Mouse (Mus musculus): ENCODE measurements around the gene Zcchc24. TPM values are rescaled to one million over a fixed set of nuclear protein-coding genes. Genes with fewer than 3 reads are reported as not detected.

The Zcchc24 gene
- total and polyA plus RNA-seq, 2 experiments from 2014 or later, result 20.4 to 39.3 TPM

DNA sequence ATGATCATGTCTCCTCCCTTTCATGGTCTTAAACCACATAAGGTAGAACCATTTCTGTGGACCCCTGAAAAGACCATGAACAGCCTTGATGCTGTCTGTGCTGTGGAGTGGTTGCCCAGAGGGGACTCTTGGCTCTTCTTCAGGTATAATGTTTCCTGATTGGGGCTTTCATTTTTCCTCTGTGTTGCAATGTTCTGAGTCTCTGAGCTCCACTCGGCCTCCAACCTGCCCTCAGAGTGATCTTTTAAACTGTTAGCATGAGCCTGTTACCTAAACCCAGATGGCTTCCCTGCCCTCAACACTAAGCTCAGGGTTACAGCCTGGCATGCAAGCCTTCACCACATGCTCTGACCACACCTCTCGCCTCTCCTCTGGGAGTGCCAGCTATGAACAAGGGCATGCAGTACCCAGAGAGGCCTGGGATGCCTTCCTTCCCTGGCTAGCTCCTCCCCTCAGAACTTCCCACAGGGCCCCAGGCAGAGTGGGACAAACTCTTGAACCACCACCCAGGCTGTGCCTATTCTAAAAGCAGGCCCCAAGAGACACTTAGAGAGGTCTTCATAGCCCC lies 18.3 kb downstream of the Zcchc24 start:
- no peaks in the 10 kb centered on the region for H3K27me3 ChIP-seq (ENCODE audit: insufficient read depth, low read length)
- DNase-seq (ENCODE audit: low spot score) (no peak), ATAC-seq (no peak)
- no peaks in the 10 kb centered on the region for H3K36me3 ChIP-seq (ENCODE audit: insufficient read depth, low read length)
- 87% methylated on average over 2 of the region's 2 CpGs for WGBS
- H3K4me2 ChIP-seq (ENCODE audit: low read depth, low read length), result no peak overlapping the region
- no peak overlapping the region for H3K27ac ChIP-seq
- H3K9ac ChIP-seq (replicated peaks; ENCODE audit: low read length), result no peak overlapping the region
- peaks cover 11% of the 10 kb centered on the region; the same call in 1 of the 2 replicates for H3K4me1 ChIP-seq (ENCODE audit: insufficient read depth, low read length)
- no peak overlapping the region for H3K4me3 ChIP-seq (ENCODE audit: low read length)
- no peak for TF ChIP-seq CTCF (IDR thresholded peaks at IDR 0.05; ENCODE audit: low read depth)
- H3K9me3 ChIP-seq (ENCODE audit: low read length), result no peaks in the 10 kb centered on the region

DNA sequence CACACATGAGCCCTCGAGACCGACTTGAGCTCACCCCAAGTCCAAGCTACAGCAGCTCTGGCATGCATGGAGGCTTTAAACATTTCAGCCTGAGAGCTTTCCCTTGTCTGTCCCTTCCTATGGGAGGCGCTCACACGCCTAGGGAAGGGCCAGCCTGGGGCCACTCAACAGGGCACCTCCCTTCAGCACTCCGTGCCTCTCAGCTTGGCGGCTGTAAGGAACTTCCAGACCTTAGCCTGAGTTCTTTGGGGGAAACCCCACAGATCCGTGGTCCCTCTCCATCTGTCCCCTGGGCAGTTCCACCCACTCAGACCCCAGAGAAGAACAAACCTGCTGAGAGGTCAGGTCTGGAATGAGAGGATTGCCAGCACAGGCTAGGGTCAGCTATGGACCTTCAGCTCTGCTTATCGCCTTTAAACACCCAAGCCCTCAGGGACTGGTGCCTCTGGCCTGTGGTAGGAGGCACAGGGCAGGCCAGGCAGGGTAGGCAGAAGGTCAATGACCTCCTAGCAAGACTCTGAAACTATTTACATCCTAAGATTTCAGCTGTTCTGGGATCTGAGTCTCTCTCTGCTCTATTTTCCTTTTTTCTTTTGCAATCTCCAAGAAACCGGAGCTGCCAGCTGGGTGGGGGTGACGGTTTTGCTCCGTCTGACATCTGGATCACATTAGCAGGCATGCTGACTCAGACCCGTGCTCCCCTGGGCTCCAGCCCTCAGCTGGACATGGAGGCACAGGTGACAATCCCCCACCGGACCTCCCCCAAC lies 19.5 kb downstream of the Zcchc24 start:
- no peak for DNase-seq (ENCODE audit: low spot score)

DNA sequence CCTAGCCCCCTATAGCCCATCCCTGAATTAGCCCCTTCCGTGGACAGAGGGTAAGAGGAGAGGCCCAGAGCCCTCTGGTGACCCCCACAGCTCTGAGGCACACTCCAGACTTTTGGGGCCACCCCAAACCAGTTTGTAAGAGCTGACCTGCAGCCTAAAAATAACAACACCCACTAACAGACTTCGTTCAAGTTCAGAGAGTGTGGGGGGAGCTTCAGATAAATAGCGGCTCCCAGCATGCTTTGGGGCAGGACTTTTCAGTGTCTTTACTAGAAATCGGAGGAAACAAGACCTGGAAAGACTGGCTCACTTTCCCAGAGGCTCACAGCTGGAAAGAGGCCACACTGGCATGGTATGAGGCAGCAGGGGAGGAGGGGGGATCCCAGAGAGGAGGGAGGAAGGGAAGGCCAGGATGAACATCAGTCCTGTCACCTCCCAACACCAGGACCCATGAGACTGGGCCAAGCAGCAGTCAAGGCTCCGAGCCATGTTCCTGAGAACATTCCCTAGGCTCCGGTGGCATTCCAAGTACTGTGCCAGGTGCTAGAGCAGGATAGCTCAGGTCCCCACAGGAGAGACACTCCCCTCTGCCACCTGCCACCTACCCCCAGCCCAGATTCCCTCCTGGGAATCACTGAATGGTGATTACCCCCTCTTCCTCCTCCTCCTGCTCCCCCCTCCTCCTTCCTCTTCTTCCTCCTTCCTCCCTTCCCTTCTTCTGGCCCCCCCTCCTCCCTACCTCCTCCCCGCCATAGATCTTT lies 20.7 kb downstream of the Zcchc24 start:
- Histone ChIP-seq H3K27me3 (ENCODE audit: insufficient read depth, low read length) (no peaks in the 10 kb centered on the region), H3K4me1 (ENCODE audit: insufficient read depth, low read length) (no peaks in the 10 kb centered on the region), H3K36me3 (ENCODE audit: insufficient read depth, low read length) (no peaks in the 10 kb centered on the region), H3K9ac (replicated peaks; ENCODE audit: low read length) (no peak overlapping the region), H3K4me2 (ENCODE audit: low read depth, low read length) (no peak overlapping the region), H3K27ac (no peak overlapping the region), H3K9me3 (ENCODE audit: low read length) (no peaks in the 10 kb centered on the region), H3K4me3 (ENCODE audit: low read length) (no peak overlapping the region)
- ATAC-seq (no peak), DNase-seq (ENCODE audit: low spot score) (no peak)
- WGBS, result 74% methylated on average over 6 of the region's 7 CpGs
- no peak for TF ChIP-seq CTCF (IDR thresholded peaks at IDR 0.05; ENCODE audit: low read depth)

More for the DNA sequence above, 19.5 kb downstream of the Zcchc24 start:
- H3K4me1 ChIP-seq (ENCODE audit: insufficient read depth, low read length), result 0 out of 2 replicates have a peak, but pooled peaks cover under 1% of the 10 kb centered on the region
- no peak overlapping the region for H3K9ac ChIP-seq (replicated peaks; ENCODE audit: low read length)
- no peaks in the 10 kb centered on the region for H3K36me3 ChIP-seq (ENCODE audit: insufficient read depth, low read length)
- H3K4me2 ChIP-seq (ENCODE audit: low read depth, low read length), result no peak overlapping the region
- no peak for ATAC-seq
- no peak for TF ChIP-seq CTCF (IDR thresholded peaks at IDR 0.05; ENCODE audit: low read depth)
- 61% methylated on average over 13 of the region's 13 CpGs for WGBS
- H3K4me3 ChIP-seq (ENCODE audit: low read length), result no peak overlapping the region
- no peaks in the 10 kb centered on the region for H3K27me3 ChIP-seq (ENCODE audit: insufficient read depth, low read length)
- H3K9me3 ChIP-seq (ENCODE audit: low read length), result no peaks in the 10 kb centered on the region
- H3K27ac ChIP-seq, result peak overlapping the region; percentile 36; the same call in 1 of the 2 replicates

DNA sequence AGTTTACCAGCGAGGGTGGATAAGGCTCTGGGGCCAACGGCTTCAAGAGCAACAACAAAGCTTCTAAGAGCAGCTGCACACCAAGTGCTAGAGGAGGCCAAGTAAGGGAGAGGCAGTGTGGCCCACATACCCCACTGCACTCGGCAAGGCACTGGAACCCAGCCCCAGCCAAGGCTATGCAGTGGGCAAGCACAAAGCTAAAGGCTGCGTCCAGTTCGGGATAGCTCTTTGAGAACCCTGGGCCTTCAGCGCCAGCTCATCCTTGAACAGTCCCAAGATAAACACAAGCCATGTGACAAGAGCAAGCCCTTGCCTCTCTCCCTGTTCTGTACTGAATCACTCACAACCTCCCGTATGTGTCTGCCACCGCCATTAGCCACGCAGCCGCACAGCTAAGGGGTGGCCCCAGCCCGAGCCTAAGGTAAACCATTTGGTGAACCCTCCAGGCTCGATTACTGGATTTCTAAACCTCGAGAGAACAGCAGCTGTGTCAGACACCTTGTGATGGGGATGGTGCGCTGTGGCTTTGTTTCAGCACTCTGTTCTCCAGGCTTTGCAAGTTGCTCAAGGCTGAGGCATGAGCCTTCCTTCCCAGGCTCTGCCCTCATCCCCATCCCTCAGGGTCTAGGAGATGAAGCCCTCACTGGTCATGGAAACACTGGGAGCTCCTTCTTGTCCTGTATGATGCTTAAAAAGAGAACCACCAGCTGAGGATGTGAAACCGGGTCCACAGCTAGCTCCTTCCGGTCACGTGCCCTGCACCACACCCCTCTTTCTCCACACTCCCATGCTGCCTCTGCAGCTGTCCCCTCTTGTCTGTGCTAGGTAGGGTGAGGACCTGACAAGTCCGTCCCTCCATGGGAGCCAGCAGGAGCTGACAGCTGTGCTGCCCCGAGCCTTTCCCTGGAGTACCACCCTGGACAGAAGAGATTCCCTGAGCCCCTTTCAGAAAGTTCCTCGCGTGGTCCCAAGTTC lies 21.6 kb downstream of the Zcchc24 start:
- H3K9me3 ChIP-seq (ENCODE audit: low read length), result no peaks in the 10 kb centered on the region
- no peak overlapping the region for H3K4me3 ChIP-seq (ENCODE audit: low read length)
- H3K9ac ChIP-seq (replicated peaks; ENCODE audit: low read length), result no peak overlapping the region
- 78% methylated on average over 21 of the region's 21 CpGs for WGBS
- no peaks in the 10 kb centered on the region for H3K27me3 ChIP-seq (ENCODE audit: insufficient read depth, low read length)
- DNase-seq (ENCODE audit: low spot score) (no peak), ATAC-seq (no peak)
- H3K4me2 ChIP-seq (ENCODE audit: low read depth, low read length), result no peak overlapping the region
- TF ChIP-seq CTCF (IDR thresholded peaks at IDR 0.05; ENCODE audit: low read depth), result no peak
- no peaks in the 10 kb centered on the region for H3K4me1 ChIP-seq (ENCODE audit: insufficient read depth, low read length)
- no peak overlapping the region for H3K27ac ChIP-seq
- H3K36me3 ChIP-seq (ENCODE audit: insufficient read depth, low read length), result no peaks in the 10 kb centered on the region

DNA sequence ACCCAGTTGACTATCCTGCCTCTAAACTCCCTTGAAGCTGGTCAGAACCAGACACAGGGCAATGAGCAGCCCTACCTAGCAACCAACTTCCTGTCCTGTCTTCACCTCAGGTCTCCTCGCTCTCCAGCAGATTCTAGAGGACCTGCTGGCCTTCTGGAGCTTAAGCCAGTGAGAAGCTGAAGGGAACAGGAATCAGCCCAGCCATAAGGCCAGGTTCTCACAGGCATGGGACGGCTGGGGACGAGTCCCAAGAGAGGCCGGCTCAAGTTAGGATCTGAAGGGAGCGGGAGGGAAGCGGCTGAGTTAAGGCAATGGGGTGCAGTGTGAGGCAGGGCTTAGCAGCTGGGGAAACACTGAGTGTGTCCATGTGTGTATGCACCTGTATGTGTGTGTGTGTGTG lies 22.5 kb downstream of the Zcchc24 start:
- Histone ChIP-seq H3K27ac (no peak overlapping the region), H3K9ac (replicated peaks; ENCODE audit: low read length) (no peak overlapping the region), H3K36me3 (ENCODE audit: insufficient read depth, low read length) (no peaks in the 10 kb centered on the region), H3K4me1 (ENCODE audit: insufficient read depth, low read length) (no peaks in the 10 kb centered on the region), H3K9me3 (ENCODE audit: low read length) (no peaks in the 10 kb centered on the region), H3K4me3 (ENCODE audit: low read length) (no peak overlapping the region), H3K27me3 (ENCODE audit: insufficient read depth, low read length) (no peaks in the 10 kb centered on the region), H3K4me2 (ENCODE audit: low read depth, low read length) (no peak overlapping the region)
- DNase-seq (ENCODE audit: low spot score), result no peak
- WGBS, result 88% methylated on average over 6 of the region's 6 CpGs
- no peak for TF ChIP-seq CTCF (IDR thresholded peaks at IDR 0.05; ENCODE audit: low read depth)
- ATAC-seq, result no peak
